Mouse (Mus musculus) kidney, embryonic 15.5 days (tissue): ENCODE data around the gene Alg1. TPM values are rescaled to one million over a fixed set of nuclear protein-coding genes. Genes with fewer than 3 reads are reported as not detected.

Source experiments
- ATAC-seq: fragments of 200-750 bp; cut with Nextera tagmentation; replicated peaks from 2 replicates; pipeline ENCODE4 v1.8.0; 2017; ENCODE audit warnings: moderate TSS enrichment; ENCODE audit not compliant: low FRiP score
- H3K27ac ChIP-seq: fragments of 300-500 bp; sonication (generic); 2 replicates; pipeline ENCODE4 v1.5.1; 2015; ENCODE audit warnings: mild to moderate bottlenecking, inconsistent platforms
- H3K27me3 ChIP-seq: fragments of 300-500 bp; sonication (generic); 2 replicates; pipeline ENCODE4 v1.6.1; 2015; ENCODE audit warnings: inconsistent platforms
- H3K36me3 ChIP-seq: fragments of 300-500 bp; sonication (generic); 2 replicates; pipeline ENCODE4 v1.6.1; 2015; ENCODE audit warnings: inconsistent platforms
- H3K4me1 ChIP-seq: fragments of 300-500 bp; sonication (generic); 2 replicates; pipeline ENCODE4 v1.6.1; 2015; ENCODE audit warnings: inconsistent platforms
- H3K4me2 ChIP-seq: fragments of 300-500 bp; sonication (generic); 2 replicates; pipeline ENCODE4 v1.6.1; 2015; ENCODE audit warnings: moderate library complexity, mild to moderate bottlenecking, inconsistent platforms
- H3K4me3 ChIP-seq: fragments of 300-500 bp; sonication (generic); replicated peaks from 2 replicates; pipeline ENCODE4 v1.5.1; 2015; ENCODE audit warnings: mild to moderate bottlenecking, inconsistent platforms
- H3K9ac ChIP-seq: fragments of 300-500 bp; sonication (generic); 2 replicates; pipeline ENCODE4 v1.6.1; 2015; ENCODE audit warnings: mild to moderate bottlenecking, inconsistent platforms
- H3K9me3 ChIP-seq: fragments of 300-500 bp; sonication (generic); replicated peaks from 2 replicates; pipeline ENCODE4 v1.6.1; 2016; ENCODE audit warnings: inconsistent platforms
- WGBS: fragments of 180-500 bp; shearing (Covaris S2); methylation state at CpG from one replicate; pipeline ENCODE4 v1.1.7; 2015; ENCODE audit warnings: mixed read lengths; 5-methylcytosine and 5-hydroxymethylcytosine counted together
- microRNA-seq: library from miRNA; unstranded; fragments of <30 nt; microRNA quantifications from one replicate; pipeline ENCODE4, GENCODE M21; 2016
- polyA plus RNA-seq: library from polyadenylated mRNA; unstranded; fragments of >200 nt; fragmentation: Nextera tagmentation; extraction: Ambion mirVana; gene quantifications from 2 replicates; pipeline ENCODE4 v1.2.1, GENCODE M21; 2015

The Alg1 gene
- polyA plus RNA-seq, 1 experiment from 2014 or later: 35.8 TPM

GRCm38 (mm10) chr16:5279571-5280222 is 46.3 kb downstream of the Alg1 start:
- no peak for ATAC-seq

GRCm38 (mm10) chr16:5282686-5283085 is 49.3 kb downstream of the Alg1 start:
- no peak overlapping the region for H3K4me3 ChIP-seq
- H3K27me3 ChIP-seq: no peaks in the 10 kb centered on the region
- H3K9ac ChIP-seq: no peak overlapping the region
- ATAC-seq: no peak
- H3K4me1 ChIP-seq: no peaks in the 10 kb centered on the region
- H3K9me3 ChIP-seq: no peaks in the 10 kb centered on the region
- no peaks in the 10 kb centered on the region for H3K36me3 ChIP-seq
- WGBS: 86% methylated on average over 9 of the region's 9 CpGs
- H3K4me2 ChIP-seq: no peak overlapping the region
- no peak overlapping the region for H3K27ac ChIP-seq

More at GRCm38 (mm10) chr16:5279571-5280222, 46.3 kb downstream of the Alg1 start:
- Histone ChIP-seq H3K27ac (no peak overlapping the region), H3K27me3 (no peaks in the 10 kb centered on the region), H3K9ac (no peak overlapping the region), H3K4me3 (no peak overlapping the region), H3K9me3 (no peaks in the 10 kb centered on the region), H3K4me1 (no peaks in the 10 kb centered on the region), H3K36me3 (no peaks in the 10 kb centered on the region), H3K4me2 (no peak overlapping the region)
- 80% methylated on average over 5 of the region's 5 CpGs for WGBS

GRCm38 (mm10) chr16:5285376-5285775 is 52.0 kb downstream of the Alg1 start:
- Histone ChIP-seq H3K4me1 (no peaks in the 10 kb centered on the region), H3K27me3 (no peaks in the 10 kb centered on the region), H3K27ac (no peak overlapping the region), H3K9me3 (no peaks in the 10 kb centered on the region), H3K36me3 (no peaks in the 10 kb centered on the region), H3K4me3 (no peak overlapping the region), H3K4me2 (no peak overlapping the region), H3K9ac (no peak overlapping the region)
- no peak for ATAC-seq
- WGBS: 60% methylated on average over 3 of the region's 3 CpGs

Small RNA genes within 50 kb of the gene (microRNA-seq; reads per million reads assigned to microRNA genes)
- gene Gm23689 (not detected), gene Gm26095 (not detected), gene Mir6364 (not detected)

Other genes with a start within 250 kb of the Alg1 start
- gene Sept12, start 235.8 kb upstream of the Alg1 start, polyA plus RNA-seq: not detected in 2 replicates
- 11.2 and 13.7 TPM in 2 replicates for gene Smim22, start 226.3 kb upstream of the Alg1 start, polyA plus RNA-seq
- 93.5 and 101 TPM in 2 replicates for gene Rogdi, start 220.1 kb upstream of the Alg1 start, polyA plus RNA-seq
- gene Glyr1, start 183.8 kb upstream of the Alg1 start, polyA plus RNA-seq: 162 and 164 TPM in 2 replicates
- gene Ubn1, start 183.6 kb upstream of the Alg1 start, polyA plus RNA-seq: 18.5 and 19.9 TPM in 2 replicates
- 2.4 and 2.9 TPM in 2 replicates for gene Ppl, start 101.2 kb upstream of the Alg1 start, polyA plus RNA-seq
- gene Sec14l5, start 86.5 kb upstream of the Alg1 start, polyA plus RNA-seq: 0.06 and 0.09 TPM in 2 replicates
- 19.4 and 21.2 TPM in 2 replicates for gene Nagpa, start 29.6 kb upstream of the Alg1 start, polyA plus RNA-seq
- 5.1 and 5.8 TPM in 2 replicates for gene AU021092, start 11.3 kb upstream of the Alg1 start, polyA plus RNA-seq
- gene Eef2kmt, start 22.4 kb downstream of the Alg1 start, polyA plus RNA-seq: 26.4 and 31.9 TPM in 2 replicates